Mouse (Mus musculus) limb, embryonic 11.5 days (tissue): ENCODE results near the gene Trpc1. TPM values are rescaled to one million over a fixed set of nuclear protein-coding genes. Genes with fewer than 3 reads are reported as not detected.

ENCODE experiments used
- ATAC-seq: fragments of 200-750 bp; cut with Nextera tagmentation; 2 replicates; pipeline ENCODE4 v1.8.0; 2017; ENCODE audit warnings: low read depth; ENCODE audit not compliant: insufficient number of reproducible peaks, low FRiP score, low TSS enrichment
- DNase-seq: peaks from one replicate; pipeline ENCODE4 v3.0.0-alpha.2; 2015; ENCODE audit warnings: low spot score
- H3K27ac ChIP-seq: fragments of 300-500 bp; sonication (generic); replicated peaks from 2 replicates; pipeline ENCODE4 v1.5.1; 2014; ENCODE audit warnings: low read depth, mild to moderate bottlenecking, low read length
- H3K27me3 ChIP-seq: fragments of 300-500 bp; sonication (generic); 2 replicates; pipeline ENCODE4 v1.6.1; 2014; ENCODE audit warnings: mild to moderate bottlenecking, low read length, mixed read lengths; ENCODE audit not compliant: control insufficient read depth, insufficient read depth
- H3K36me3 ChIP-seq: fragments of 300-500 bp; sonication (generic); 2 replicates; pipeline ENCODE4 v1.6.1; 2014; ENCODE audit warnings: mild to moderate bottlenecking, low read length, moderate library complexity, mixed read lengths; ENCODE audit not compliant: control insufficient read depth, insufficient read depth
- H3K4me1 ChIP-seq: fragments of 300-500 bp; sonication (generic); 2 replicates; pipeline ENCODE4 v1.6.1; 2014; ENCODE audit warnings: low read length, mixed read lengths; ENCODE audit not compliant: control insufficient read depth, insufficient read depth
- H3K4me2 ChIP-seq: fragments of 300-500 bp; sonication (generic); 2 replicates; pipeline ENCODE4 v1.6.1; 2014; ENCODE audit warnings: low read depth, mild to moderate bottlenecking, moderate library complexity; ENCODE audit not compliant: severe bottlenecking
- H3K4me3 ChIP-seq: fragments of 300-500 bp; sonication (generic); 2 replicates; pipeline ENCODE4 v1.5.1; 2014; ENCODE audit warnings: low read depth, low read length
- H3K9ac ChIP-seq: fragments of 300-500 bp; sonication (generic); 2 replicates; pipeline ENCODE4 v1.6.1; 2014; ENCODE audit warnings: mild to moderate bottlenecking, low read length
- H3K9me3 ChIP-seq: fragments of 300-500 bp; sonication (generic); 2 replicates; pipeline ENCODE4 v1.6.1; 2016; ENCODE audit warnings: low read length; ENCODE audit not compliant: control insufficient read depth
- WGBS: fragments of 180-500 bp; shearing (Covaris S2); extraction: QIAGEN DNeasy Blood & Tissue Kit; methylation state at CpG from one replicate; pipeline ENCODE4 v1.1.7; 2014; 5-methylcytosine and 5-hydroxymethylcytosine counted together
- polyA plus RNA-seq: library from polyadenylated mRNA; unstranded; fragments of >200 nt; fragmentation: Nextera tagmentation; extraction: Ambion mirVana; gene quantifications from 2 replicates; pipeline ENCODE4 v1.2.1, GENCODE M21; 2014

The Trpc1 gene
- polyA plus RNA-seq, 1 experiment from 2014 or later, result 1.6 TPM

DNA sequence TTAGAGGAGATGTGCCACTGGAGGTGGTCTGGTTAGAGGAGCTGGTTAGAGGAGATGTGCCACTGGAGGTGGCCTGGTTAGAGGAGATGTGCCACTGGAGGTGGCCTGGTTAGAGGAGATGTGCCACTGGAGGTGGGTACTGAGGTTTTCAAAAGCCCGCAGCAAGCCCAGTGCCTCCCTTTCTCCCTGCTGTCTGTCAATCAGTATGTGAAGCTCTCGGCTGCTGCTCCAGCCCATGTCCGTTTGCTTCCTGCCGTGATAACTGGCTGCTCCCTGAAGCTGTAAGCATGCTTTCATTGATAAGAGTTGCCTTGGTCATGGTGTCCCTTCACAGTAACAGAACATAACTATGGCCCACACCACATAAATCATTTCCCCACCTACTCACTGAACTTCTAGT, 13.0 kb upstream of the Trpc1 start:
- Histone ChIP-seq H3K27ac (no peak overlapping the region), H3K4me2 (no peak overlapping the region), H3K4me3 (no peak overlapping the region), H3K4me1 (no peaks in the 10 kb centered on the region), H3K9ac (no peak overlapping the region), H3K36me3 (no peaks in the 10 kb centered on the region), H3K27me3 (no peaks in the 10 kb centered on the region), H3K9me3 (no peaks in the 10 kb centered on the region)
- DNase-seq, result no peak
- no peak for ATAC-seq
- 72% methylated on average over 4 of the region's 4 CpGs for WGBS

DNA sequence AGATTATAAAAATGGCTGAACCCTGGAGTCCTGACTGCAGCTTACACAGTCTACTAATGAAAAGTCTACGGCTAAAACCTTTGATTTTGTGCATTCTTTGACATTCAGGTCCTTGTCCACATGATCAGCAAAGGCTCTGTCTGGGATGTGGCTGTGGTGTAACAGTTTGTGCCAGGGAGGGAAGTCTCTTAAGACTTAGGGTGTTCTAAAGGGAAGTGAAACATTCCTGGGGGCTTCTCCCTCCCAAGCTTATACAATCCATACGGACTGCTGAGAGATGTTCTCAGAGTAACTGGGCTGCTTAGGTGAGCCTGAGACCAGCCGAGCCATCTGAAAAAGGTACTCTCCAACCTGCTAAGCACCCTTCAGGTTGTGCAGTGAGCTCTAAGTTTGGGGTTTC, 12.1 kb upstream of the Trpc1 start:
- H3K4me3 ChIP-seq, result no peak overlapping the region
- WGBS, result 84% methylated on average over 3 of the region's 3 CpGs
- DNase-seq, result no peak
- H3K36me3 ChIP-seq, result no peaks in the 10 kb centered on the region
- H3K4me1 ChIP-seq, result no peaks in the 10 kb centered on the region
- H3K9ac ChIP-seq, result no peak overlapping the region
- no peak overlapping the region for H3K27ac ChIP-seq
- no peak for ATAC-seq
- H3K4me2 ChIP-seq, result no peak overlapping the region
- H3K9me3 ChIP-seq, result no peaks in the 10 kb centered on the region
- H3K27me3 ChIP-seq, result no peaks in the 10 kb centered on the region

DNA sequence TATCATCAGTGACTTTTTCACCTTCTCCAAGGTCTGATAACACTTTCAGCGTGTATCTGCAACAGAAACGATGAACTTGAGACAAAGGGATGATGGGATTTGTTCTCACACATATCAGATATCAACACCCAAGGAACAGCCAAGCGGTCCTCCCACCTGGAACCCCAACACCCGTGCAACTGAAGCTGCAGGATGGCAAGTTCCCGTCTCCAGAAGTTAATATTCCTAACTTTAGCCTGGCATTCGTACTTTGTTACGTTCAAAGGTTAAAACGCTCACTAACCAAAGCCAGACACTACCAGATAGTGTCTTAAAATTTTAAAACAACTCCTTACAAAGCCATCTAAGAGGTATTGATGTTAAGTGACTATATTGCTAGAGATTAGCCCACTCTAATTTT, 11.2 kb upstream of the Trpc1 start:
- Histone ChIP-seq H3K4me2 (no peak overlapping the region), H3K36me3 (no peaks in the 10 kb centered on the region), H3K4me1 (no peaks in the 10 kb centered on the region), H3K9me3 (no peaks in the 10 kb centered on the region), H3K4me3 (no peak overlapping the region), H3K27ac (no peak overlapping the region), H3K27me3 (no peaks in the 10 kb centered on the region), H3K9ac (no peak overlapping the region)
- DNase-seq (no peak), ATAC-seq (no peak)
- WGBS, result 87% methylated on average over 8 of the region's 8 CpGs

DNA sequence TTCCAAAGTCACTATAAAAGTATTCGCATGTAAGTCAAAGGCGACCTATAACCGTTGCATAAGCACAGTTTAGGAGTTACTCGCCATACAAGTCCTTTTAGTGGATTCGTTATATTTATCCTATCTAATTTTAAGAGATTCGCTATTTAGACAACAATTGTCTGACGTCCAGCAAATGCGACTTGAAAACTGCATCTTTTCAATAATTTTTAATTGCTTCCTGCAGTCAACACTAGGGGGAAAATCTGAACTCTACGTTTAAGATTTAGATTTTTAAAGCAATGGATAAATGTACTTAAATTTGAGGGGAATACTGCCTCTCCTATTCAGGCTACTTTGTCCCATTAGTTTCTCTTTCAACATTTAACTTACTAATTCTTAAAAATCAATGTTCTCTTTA, 571 bp upstream of the Trpc1 start:
- DNase-seq (no peak), ATAC-seq (no peak)
- H3K9me3 ChIP-seq, result no peaks in the 10 kb centered on the region
- no peaks in the 10 kb centered on the region for H3K36me3 ChIP-seq
- peak overlapping the region; percentile 72 for H3K4me3 ChIP-seq
- H3K4me2 ChIP-seq, result peak overlapping the region; percentile 92
- no peak overlapping the region for H3K27ac ChIP-seq
- peaks cover 5% of the 10 kb centered on the region for H3K27me3 ChIP-seq
- WGBS, result 43% methylated on average over 9 of the region's 9 CpGs
- H3K9ac ChIP-seq, result no peak overlapping the region
- 0 out of 2 replicates have a peak, but pooled peaks cover 3% of the 10 kb centered on the region for H3K4me1 ChIP-seq

- Histone ChIP-seq H3K4me2 (peak overlapping the region; percentile 92), H3K4me3 (peak overlapping the region; percentile 72), H3K27ac (no peak overlapping the region), H3K36me3 (no peaks in the 10 kb centered on the region), H3K9me3 (no peaks in the 10 kb centered on the region), H3K9ac (peak overlapping the region; percentile 68), H3K4me1 (0 out of 2 replicates have a peak, but pooled peaks cover 3% of the 10 kb centered on the region), H3K27me3 (peaks cover 5% of the 10 kb centered on the region)
- peak; percentile 63; the same call in 1 of the 2 replicates for ATAC-seq
- WGBS, result 2% methylated on average over 30 of the region's 34 CpGs
- DNase-seq, result peak; percentile 38
Observed at GRCm38 (mm10) chr9:95749461-95749928, 680 bp downstream of the Trpc1 start.

- H3K9ac ChIP-seq, result no peak overlapping the region
- H3K27ac ChIP-seq, result no peak overlapping the region
- H3K4me3 ChIP-seq, result no peak overlapping the region
- H3K4me1 ChIP-seq, result 0 out of 2 replicates have a peak, but pooled peaks cover 3% of the 10 kb centered on the region
- no peak for ATAC-seq
- no peak for DNase-seq
- 84% methylated on average over 5 of the region's 5 CpGs for WGBS
- no peaks in the 10 kb centered on the region for H3K36me3 ChIP-seq
- H3K9me3 ChIP-seq, result no peaks in the 10 kb centered on the region
- peaks cover 5% of the 10 kb centered on the region for H3K27me3 ChIP-seq
- H3K4me2 ChIP-seq, result no peak overlapping the region
Observed at GRCm38 (mm10) chr9:95747298-95747697, 2.9 kb downstream of the Trpc1 start.

GRCm38 (mm10) chr9:95744845-95745613, 5.1 kb downstream of the Trpc1 start:
- H3K9ac ChIP-seq, result no peak overlapping the region
- no peak overlapping the region for H3K4me2 ChIP-seq
- no peak for ATAC-seq
- H3K4me3 ChIP-seq, result no peak overlapping the region
- no peaks in the 10 kb centered on the region for H3K9me3 ChIP-seq
- DNase-seq, result no peak
- H3K4me1 ChIP-seq, result no peaks in the 10 kb centered on the region
- no peaks in the 10 kb centered on the region for H3K36me3 ChIP-seq
- 38% methylated on average over 7 of the region's 7 CpGs for WGBS
- H3K27ac ChIP-seq, result no peak overlapping the region
- H3K27me3 ChIP-seq, result peaks cover 5% of the 10 kb centered on the region

GRCm38 (mm10) chr9:95736238-95736637, 13.9 kb downstream of the Trpc1 start:
- ATAC-seq (no peak), DNase-seq (no peak)
- H3K9ac ChIP-seq, result no peak overlapping the region
- no peaks in the 10 kb centered on the region for H3K27me3 ChIP-seq
- H3K9me3 ChIP-seq, result no peaks in the 10 kb centered on the region
- no peak overlapping the region for H3K4me3 ChIP-seq
- no peak overlapping the region for H3K27ac ChIP-seq
- no peaks in the 10 kb centered on the region for H3K36me3 ChIP-seq
- no peak overlapping the region for H3K4me2 ChIP-seq
- no peaks in the 10 kb centered on the region for H3K4me1 ChIP-seq
